Mouse (Mus musculus) G1E (cell line): ENCODE data around the gene Arhgef6. TPM values are rescaled to one million over a fixed set of nuclear protein-coding genes. Genes with fewer than 3 reads are reported as not detected.

Experiments used
- ATAC-seq: 2 replicates; pipeline ENCODE4 v1.8.0; 2016; ENCODE audit warnings: mild to moderate bottlenecking; ENCODE audit not compliant: insufficient number of reproducible peaks, poor library complexity, low FRiP score, severe bottlenecking; ENCODE audit errors: extremely low read depth
- DNase-seq: peaks from one replicate; pipeline ENCODE4 v3.0.0; 2012; ENCODE audit warnings: low spot score
- H3K27me3 ChIP-seq: 2 replicates; pipeline ENCODE4 v1.6.1; 2012; ENCODE audit warnings: mild to moderate bottlenecking, low read length, inconsistent platforms; ENCODE audit not compliant: insufficient read depth
- H3K36me3 ChIP-seq: replicated peaks from 2 replicates; pipeline ENCODE3; 2012; ENCODE audit warnings: mild to moderate bottlenecking, inconsistent platforms
- H3K4me1 ChIP-seq: 2 replicates; pipeline ENCODE4 v1.6.1; 2012; ENCODE audit warnings: low read depth, low read length, inconsistent platforms, mixed read lengths; ENCODE audit not compliant: insufficient read depth
- H3K4me3 ChIP-seq: 2 replicates; pipeline ENCODE4 v1.5.1; 2012; ENCODE audit warnings: low read depth, mild to moderate bottlenecking, inconsistent platforms, low read length, moderate library complexity, mixed read lengths
- H3K9me3 ChIP-seq: replicated peaks from 2 replicates; pipeline ENCODE4 v1.6.1; 2012; ENCODE audit warnings: inconsistent platforms
- CTCF ChIP-seq: IDR thresholded peaks from 2 replicates; pipeline ENCODE4 v1.5.1; 2012; ENCODE audit warnings: low read depth, low read length, inconsistent platforms, mixed read lengths
- GATA1 ChIP-seq: IDR thresholded peaks from 2 replicates; pipeline ENCODE4 v1.6.1; 2012; ENCODE audit warnings: borderline replicate concordance, low read length, inconsistent platforms, mixed read lengths
- GATA2 ChIP-seq: IDR thresholded peaks from 2 replicates; pipeline ENCODE4 v1.6.1; 2012; ENCODE audit warnings: low read depth, low read length, inconsistent platforms, borderline replicate concordance
- POLR2AphosphoS5 ChIP-seq: IDR thresholded peaks from 2 replicates; pipeline ENCODE4 v1.6.1; 2012; ENCODE audit warnings: low read depth, low read length, inconsistent platforms; ENCODE audit not compliant: insufficient replicate concordance
- TAL1 ChIP-seq: conservative IDR thresholded peaks from 2 replicates; pipeline ENCODE4 v1.6.1; 2012; ENCODE audit warnings: low read depth, low read length, inconsistent platforms, mixed read lengths
- polyA plus RNA-seq: library from polyadenylated mRNA; stranded (reverse); fragments of >175 nt; gene quantifications from 2 replicates; pipeline ENCODE4 v1.2.3, GENCODE M21; 2012
- total RNA-seq, 2 experiments: library from RNA; stranded (forward) in 1 of 2; stranded (reverse) in 1 of 2; fragments of 200-1000 nt in 1 of 2; fragments of >200 nt in 1 of 2; fragmentation: Nextera tagmentation in 1 of 2; gene quantifications; 2 replicates each; pipeline ENCODE4 v1.2.3; 2014 to 2017

The Arhgef6 gene
- total and polyA plus RNA-seq, 3 experiments, result 0.25 to 7.2 (median 1.1) TPM

- H3K27me3 ChIP-seq, result no peaks in the 10 kb centered on the region
- ATAC-seq, result no peak
- TF ChIP-seq GATA1 (no peak), CTCF (no peak), TAL1 (no peak), POLR2AphosphoS5 (no peak), GATA2 (no peak)
- H3K4me1 ChIP-seq, result peaks cover 7% of the 10 kb centered on the region; the same call in 1 of the 2 replicates
- no peak overlapping the region for H3K4me3 ChIP-seq
- DNase-seq, result no peak
- no peaks in the 10 kb centered on the region for H3K9me3 ChIP-seq
- H3K36me3 ChIP-seq, result no peaks in the 10 kb centered on the region
Observed at GRCm38 (mm10) chrX:57335313-57335712, 3.2 kb downstream of the Arhgef6 start.

- Histone ChIP-seq H3K27me3 (peaks cover 7% of the 10 kb centered on the region; the same call in 1 of the 2 replicates), H3K4me3 (no peak overlapping the region), H3K9me3 (no peaks in the 10 kb centered on the region), H3K4me1 (peaks cover 4% of the 10 kb centered on the region), H3K36me3 (no peaks in the 10 kb centered on the region)
- no peak for DNase-seq
- TF ChIP-seq CTCF, result no peak
- no peak for ATAC-seq
Observed at GRCm38 (mm10) chrX:57327668-57328338, 10.7 kb downstream of the Arhgef6 start.

- no peak for DNase-seq
- no peak for ATAC-seq
- H3K4me3 ChIP-seq, result no peak overlapping the region; the same call in 1 of the 2 replicates
Observed at GRCm38 (mm10) chrX:57326487-57327221, 11.9 kb downstream of the Arhgef6 start.

GRCm38 (mm10) chrX:57325861-57326461 is 12.6 kb downstream of the Arhgef6 start:
- no peak for TF ChIP-seq GATA1
- H3K36me3 ChIP-seq, result no peaks in the 10 kb centered on the region
- H3K9me3 ChIP-seq, result no peaks in the 10 kb centered on the region
- H3K27me3 ChIP-seq, result peaks cover 7% of the 10 kb centered on the region; the same call in 1 of the 2 replicates
- no peak overlapping the region for H3K4me3 ChIP-seq
- peaks cover 4% of the 10 kb centered on the region for H3K4me1 ChIP-seq
- no peak for ATAC-seq
- no peak for DNase-seq

More at GRCm38 (mm10) chrX:57326487-57327221, 11.9 kb downstream of the Arhgef6 start:
- Histone ChIP-seq H3K36me3 (no peaks in the 10 kb centered on the region), H3K4me1 (peaks cover 4% of the 10 kb centered on the region), H3K9me3 (no peaks in the 10 kb centered on the region), H3K27me3 (peaks cover 7% of the 10 kb centered on the region; the same call in 1 of the 2 replicates)
- no peak for TF ChIP-seq GATA1
- no peak for TF ChIP-seq GATA2
- TF ChIP-seq TAL1, result no peak
- no peak for TF ChIP-seq POLR2AphosphoS5
- no peak for TF ChIP-seq CTCF

GRCm38 (mm10) chrX:57324891-57325290 is 13.6 kb downstream of the Arhgef6 start:
- Histone ChIP-seq H3K4me3 (no peak overlapping the region), H3K27me3 (peaks cover 7% of the 10 kb centered on the region; the same call in 1 of the 2 replicates), H3K9me3 (no peaks in the 10 kb centered on the region), H3K36me3 (no peaks in the 10 kb centered on the region), H3K4me1 (peaks cover 4% of the 10 kb centered on the region)
- ATAC-seq (no peak), DNase-seq (no peak)
- TF ChIP-seq POLR2AphosphoS5 (no peak), CTCF (no peak), GATA1 (no peak), GATA2 (no peak), TAL1 (no peak)

- no peak for DNase-seq
- Histone ChIP-seq H3K36me3 (no peaks in the 10 kb centered on the region), H3K27me3 (no peaks in the 10 kb centered on the region), H3K9me3 (no peaks in the 10 kb centered on the region), H3K4me1 (peaks cover 26% of the 10 kb centered on the region), H3K4me3 (no peak overlapping the region)
- no peak for TF ChIP-seq POLR2AphosphoS5
- TF ChIP-seq TAL1, result no peak
- TF ChIP-seq GATA1, result no peak
- TF ChIP-seq GATA2, result no peak
- TF ChIP-seq CTCF, result no peak
- ATAC-seq, result no peak
Observed at GRCm38 (mm10) chrX:57312066-57312465, 26.5 kb downstream of the Arhgef6 start.
